Mouse (Mus musculus) cerebellum, adult 8-10 months (tissue): ENCODE measurements around the gene Ankrd33b.

Experiments
- DNase-seq: peaks from one replicate; pipeline ENCODE4 v3.0.0; 2022

Gene Ankrd33b

GRCm38 (mm10) chr15:31366596-31367480, 688 bp downstream of the Ankrd33b start:
- DNase-seq: no peak

- DNase-seq: no peak
These were observed 1.6 kb downstream of the Ankrd33b start for GRCm38 (mm10) chr15:31365720-31366591.

GRCm38 (mm10) chr15:31365041-31365719, 2.3 kb downstream of the Ankrd33b start:
- DNase-seq: no peak

- no peak for DNase-seq
These were observed 3.1 kb downstream of the Ankrd33b start for GRCm38 (mm10) chr15:31364396-31364795.

- DNase-seq: no peak
These were observed 3.6 kb downstream of the Ankrd33b start for GRCm38 (mm10) chr15:31363981-31364361.

- DNase-seq: no peak
These were observed 4.1 kb downstream of the Ankrd33b start for GRCm38 (mm10) chr15:31363241-31363980.

- DNase-seq: no peak
These were observed 6.2 kb downstream of the Ankrd33b start for GRCm38 (mm10) chr15:31361259-31361853.

- DNase-seq: no peak
These were observed 6.9 kb downstream of the Ankrd33b start for GRCm38 (mm10) chr15:31360593-31360992.

GRCm38 (mm10) chr15:31359805-31360204, 7.7 kb downstream of the Ankrd33b start:
- no peak for DNase-seq

- DNase-seq: no peak
These were observed 14.8 kb downstream of the Ankrd33b start for GRCm38 (mm10) chr15:31352494-31353279.

GRCm38 (mm10) chr15:31349810-31350341, 17.6 kb downstream of the Ankrd33b start:
- DNase-seq: no peak

- no peak for DNase-seq
These were observed 18.5 kb downstream of the Ankrd33b start for GRCm38 (mm10) chr15:31349046-31349445.

GRCm38 (mm10) chr15:31348241-31348640, 19.3 kb downstream of the Ankrd33b start:
- no peak for DNase-seq

- DNase-seq: no peak
These were observed 21.0 kb downstream of the Ankrd33b start for GRCm38 (mm10) chr15:31346508-31346907.

- no peak for DNase-seq
These were observed 22.2 kb downstream of the Ankrd33b start for GRCm38 (mm10) chr15:31345366-31345765.

- DNase-seq: no peak
These were observed 22.7 kb downstream of the Ankrd33b start for GRCm38 (mm10) chr15:31344811-31345211.

GRCm38 (mm10) chr15:31343602-31344001, 23.9 kb downstream of the Ankrd33b start:
- no peak for DNase-seq

GRCm38 (mm10) chr15:31342496-31342901, 25.0 kb downstream of the Ankrd33b start:
- DNase-seq: no peak

GRCm38 (mm10) chr15:31342001-31342400, 25.5 kb downstream of the Ankrd33b start:
- no peak for DNase-seq

- no peak for DNase-seq
These were observed 28.8 kb downstream of the Ankrd33b start for GRCm38 (mm10) chr15:31338656-31339291.
